Mouse (Mus musculus) MEL (cell line): ENCODE measurements around the gene Tlx1. TPM values are rescaled to one million over a fixed set of nuclear protein-coding genes. Genes with fewer than 3 reads are reported as not detected.

ENCODE experiments used
- DNase-seq: peaks from one replicate; pipeline ENCODE4 v3.0.0; 2011; ENCODE audit warnings: low read depth, low spot score
- H3K27ac ChIP-seq: 2 replicates; pipeline ENCODE4 v1.5.1; 2012; ENCODE audit warnings: low read depth, mild to moderate bottlenecking, control low read depth, low read length, moderate library complexity; ENCODE audit not compliant: control insufficient read depth
- H3K27me3 ChIP-seq, 2 experiments: fragments of 150-350 bp in 1 of 2; sonication (generic) in 1 of 2; 2 replicates each; pipeline ENCODE4 v1.6.1; 2012; ENCODE audit warnings: low read length in 2 of 2, mild to moderate bottlenecking in 2 of 2, improper control_type of control experiment in 1 of 2, moderate library complexity in 1 of 2; ENCODE audit not compliant: insufficient read depth in 2 of 2, control insufficient read depth in 1 of 2
- H3K36me3 ChIP-seq, 2 experiments: 2 replicates each; pipeline ENCODE4 v1.6.1; 2012 to 2014; ENCODE audit warnings: low read length in 2 of 2, improper control_type of control experiment in 1 of 2, inconsistent platforms in 1 of 2, mild to moderate bottlenecking in 1 of 2; ENCODE audit not compliant: insufficient read depth in 2 of 2, control insufficient read depth in 1 of 2
- H3K4me1 ChIP-seq, 2 experiments: fragments of 150-350 bp in 1 of 2; sonication (generic) in 1 of 2; 2 replicates each; pipeline ENCODE4 v1.6.1; 2012; ENCODE audit warnings: low read length in 2 of 2, improper control_type of control experiment in 1 of 2, mild to moderate bottlenecking in 1 of 2; ENCODE audit not compliant: insufficient read depth in 2 of 2, control insufficient read depth in 1 of 2
- H3K4me3 ChIP-seq, 2 experiments: fragments of 150-350 bp in 1 of 2; sonication (generic) in 1 of 2; 2 replicates each; pipeline ENCODE4 v1.5.1; 2012; ENCODE audit warnings: low read depth in 2 of 2, low read length in 2 of 2, mild to moderate bottlenecking in 2 of 2, moderate library complexity in 2 of 2, control low read depth in 1 of 2, improper control_type of control experiment in 1 of 2; ENCODE audit not compliant: control insufficient read depth in 1 of 2, insufficient read depth in 1 of 2
- H3K79me2 ChIP-seq: 2 replicates; pipeline ENCODE4 v1.6.1; 2012; ENCODE audit warnings: mild to moderate bottlenecking, low read length, moderate library complexity; ENCODE audit not compliant: control insufficient read depth, poor library complexity, insufficient read depth
- H3K9ac ChIP-seq: 2 replicates; pipeline ENCODE4 v1.6.1; 2012; ENCODE audit warnings: low read depth, mild to moderate bottlenecking, control low read depth, low read length, moderate library complexity; ENCODE audit not compliant: control insufficient read depth, poor library complexity, severe bottlenecking
- H3K9me3 ChIP-seq: fragments of 150-350 bp; sonication (generic); replicated peaks from 2 replicates; pipeline ENCODE4 v1.6.1; 2012; ENCODE audit warnings: mild to moderate bottlenecking, low read length, improper control_type of control experiment, moderate library complexity; ENCODE audit not compliant: insufficient read depth
- BHLHE40 ChIP-seq: IDR thresholded peaks from 2 replicates; pipeline ENCODE4 v1.6.1; 2012; ENCODE audit warnings: low read depth, mild to moderate bottlenecking, inconsistent platforms, low read length, improper control_type of control experiment, borderline replicate concordance
- CHD1 ChIP-seq: IDR thresholded peaks from 2 replicates; pipeline ENCODE4 v1.6.1; 2012; ENCODE audit warnings: low read depth, mild to moderate bottlenecking, inconsistent platforms, low read length, improper control_type of control experiment
- CTCF ChIP-seq, 3 experiments: IDR thresholded peaks in 2 of 3; conservative IDR thresholded peaks in 1 of 3; 2 replicates each; pipeline ENCODE4 v1.5.1; 2011 to 2012; ENCODE audit warnings: low read length in 3 of 3, low read depth in 2 of 3, mild to moderate bottlenecking in 2 of 3, improper control_type of control experiment in 1 of 3, inconsistent platforms in 1 of 3, mixed read lengths in 1 of 3, moderate library complexity in 1 of 3; ENCODE audit not compliant: control insufficient read depth in 1 of 3, insufficient read depth in 1 of 3, poor library complexity in 1 of 3, severe bottlenecking in 1 of 3
- E2F4 ChIP-seq: IDR thresholded peaks from 2 replicates; pipeline ENCODE4 v1.6.1; 2011; ENCODE audit warnings: low read depth, low read length, improper control_type of control experiment, borderline replicate concordance
- ELF1 ChIP-seq: IDR thresholded peaks from 2 replicates; pipeline ENCODE4 v1.6.1; 2014; ENCODE audit warnings: low read depth, mild to moderate bottlenecking, inconsistent platforms, low read length, improper control_type of control experiment, moderate library complexity
- EP300 ChIP-seq, 2 experiments: IDR thresholded peaks; 2 replicates each; pipeline ENCODE4 v1.6.1; 2011; ENCODE audit warnings: improper control_type of control experiment in 2 of 2, low read length in 2 of 2, low read depth in 1 of 2, mild to moderate bottlenecking in 1 of 2
- ETS1 ChIP-seq: IDR thresholded peaks from 2 replicates; pipeline ENCODE4 v1.6.1; 2012; ENCODE audit warnings: low read depth, mild to moderate bottlenecking, inconsistent platforms, low read length, improper control_type of control experiment, moderate library complexity
- GABPA ChIP-seq: IDR thresholded peaks from 2 replicates; pipeline ENCODE4 v1.6.1; 2012; ENCODE audit warnings: low read depth, mild to moderate bottlenecking, inconsistent platforms, low read length, improper control_type of control experiment, moderate library complexity
- GATA1 ChIP-seq: IDR thresholded peaks from 2 replicates; pipeline ENCODE4 v1.6.1; 2011; ENCODE audit warnings: low read depth, low read length, improper control_type of control experiment
- KAT2A ChIP-seq: conservative IDR thresholded peaks from 2 replicates; pipeline ENCODE4 v1.6.1; 2012; ENCODE audit warnings: low read depth, low read length, improper control_type of control experiment, inconsistent platforms
- MAX ChIP-seq: IDR thresholded peaks from 2 replicates; pipeline ENCODE4 v1.6.1; 2011; ENCODE audit warnings: low read length, improper control_type of control experiment
- MAZ ChIP-seq: IDR thresholded peaks from 2 replicates; pipeline ENCODE4 v1.6.1; 2012; ENCODE audit warnings: low read depth, mild to moderate bottlenecking, inconsistent platforms, low read length, improper control_type of control experiment
- MEF2A ChIP-seq: IDR thresholded peaks from 2 replicates; pipeline ENCODE4 v1.6.1; 2014; ENCODE audit warnings: low read depth, mild to moderate bottlenecking, inconsistent platforms, low read length, improper control_type of control experiment; ENCODE audit not compliant: poor library complexity, insufficient replicate concordance, severe bottlenecking; ENCODE audit errors: extremely low read depth
- MXI1 ChIP-seq: IDR thresholded peaks from 2 replicates; pipeline ENCODE4 v1.6.1; 2011; ENCODE audit warnings: mild to moderate bottlenecking, low read depth, low read length, improper control_type of control experiment
- NELFE ChIP-seq: IDR thresholded peaks from 2 replicates; pipeline ENCODE4 v1.6.1; 2011; ENCODE audit warnings: low read depth, low read length, improper control_type of control experiment
- POLR2A ChIP-seq, 2 experiments: IDR thresholded peaks; 2 replicates each; pipeline ENCODE4 v1.6.1; 2011 to 2012; ENCODE audit warnings: low read length in 2 of 2, mild to moderate bottlenecking in 2 of 2, control low read depth in 1 of 2, improper control_type of control experiment in 1 of 2, low read depth in 1 of 2, moderate library complexity in 1 of 2; ENCODE audit not compliant: control insufficient read depth in 1 of 2, insufficient read depth in 1 of 2, poor library complexity in 1 of 2
- POLR2AphosphoS2 ChIP-seq: IDR thresholded peaks from 2 replicates; pipeline ENCODE4 v1.6.1; 2011; ENCODE audit warnings: low read length, improper control_type of control experiment
- POLR2AphosphoS5 ChIP-seq: IDR thresholded peaks from 2 replicates; pipeline ENCODE4 v1.6.1; 2012; ENCODE audit warnings: low read depth, borderline replicate concordance, mild to moderate bottlenecking, inconsistent platforms, low read length, moderate library complexity, mixed read lengths
- RAD21 ChIP-seq: IDR thresholded peaks from 2 replicates; pipeline ENCODE4 v1.6.1; 2011; ENCODE audit warnings: mild to moderate bottlenecking, low read depth, low read length, improper control_type of control experiment
- RCOR1 ChIP-seq: IDR thresholded peaks from 2 replicates; pipeline ENCODE4 v1.6.1; 2012; ENCODE audit warnings: low read depth, mild to moderate bottlenecking, inconsistent platforms, low read length, improper control_type of control experiment
- TCF12 ChIP-seq: IDR thresholded peaks from 2 replicates; pipeline ENCODE4 v1.6.1; 2014; ENCODE audit warnings: low read depth, mild to moderate bottlenecking, inconsistent platforms, low read length, improper control_type of control experiment, moderate library complexity
- UBTF ChIP-seq: IDR thresholded peaks from 2 replicates; pipeline ENCODE4 v1.6.1; 2012; ENCODE audit warnings: low read depth, mild to moderate bottlenecking, inconsistent platforms, low read length, improper control_type of control experiment, moderate library complexity, borderline replicate concordance; ENCODE audit not compliant: insufficient read depth
- USF1 ChIP-seq: IDR thresholded peaks from 2 replicates; pipeline ENCODE4 v1.6.1; 2014; ENCODE audit warnings: low read depth, mild to moderate bottlenecking, inconsistent platforms, low read length, improper control_type of control experiment, moderate library complexity
- USF2 ChIP-seq, 2 experiments: IDR thresholded peaks; 2 replicates each; pipeline ENCODE4 v1.6.1; 2011 to 2012; ENCODE audit warnings: improper control_type of control experiment in 2 of 2, low read length in 2 of 2, borderline replicate concordance in 1 of 2, inconsistent platforms in 1 of 2, low read depth in 1 of 2, mild to moderate bottlenecking in 1 of 2; ENCODE audit not compliant: insufficient read depth in 1 of 2
- ZMIZ1 ChIP-seq: IDR thresholded peaks from 2 replicates; pipeline ENCODE4 v1.6.1; 2012; ENCODE audit warnings: low read depth, mild to moderate bottlenecking, inconsistent platforms, low read length, improper control_type of control experiment, moderate library complexity
- polyA plus RNA-seq, 2 experiments: library from polyadenylated mRNA; stranded (reverse) in 1 of 2; unstranded in 1 of 2; fragments of >175 nt in 1 of 2; fragments of >200 nt in 1 of 2; gene quantifications; 2 replicates each; pipeline versions ENCODE4 v1.2.1 to v1.2.4; 2012; ENCODE audit warnings: low replicate concordance in 2 of 2, low read depth in 1 of 2; ENCODE audit not compliant: insufficient read length in 2 of 2, insufficient read depth in 1 of 2, missing spikeins in 1 of 2
- total RNA-seq: library from RNA; depleted of rRNA; stranded (reverse); fragments of 300-350 nt; gene quantifications from 2 replicates; pipeline ENCODE4 v1.2.3, GENCODE M21; 2012; rRNA removed

Tlx1 gene
- total RNA-seq (not detected in 2 replicates), polyA plus RNA-seq (not detected)

DNA sequence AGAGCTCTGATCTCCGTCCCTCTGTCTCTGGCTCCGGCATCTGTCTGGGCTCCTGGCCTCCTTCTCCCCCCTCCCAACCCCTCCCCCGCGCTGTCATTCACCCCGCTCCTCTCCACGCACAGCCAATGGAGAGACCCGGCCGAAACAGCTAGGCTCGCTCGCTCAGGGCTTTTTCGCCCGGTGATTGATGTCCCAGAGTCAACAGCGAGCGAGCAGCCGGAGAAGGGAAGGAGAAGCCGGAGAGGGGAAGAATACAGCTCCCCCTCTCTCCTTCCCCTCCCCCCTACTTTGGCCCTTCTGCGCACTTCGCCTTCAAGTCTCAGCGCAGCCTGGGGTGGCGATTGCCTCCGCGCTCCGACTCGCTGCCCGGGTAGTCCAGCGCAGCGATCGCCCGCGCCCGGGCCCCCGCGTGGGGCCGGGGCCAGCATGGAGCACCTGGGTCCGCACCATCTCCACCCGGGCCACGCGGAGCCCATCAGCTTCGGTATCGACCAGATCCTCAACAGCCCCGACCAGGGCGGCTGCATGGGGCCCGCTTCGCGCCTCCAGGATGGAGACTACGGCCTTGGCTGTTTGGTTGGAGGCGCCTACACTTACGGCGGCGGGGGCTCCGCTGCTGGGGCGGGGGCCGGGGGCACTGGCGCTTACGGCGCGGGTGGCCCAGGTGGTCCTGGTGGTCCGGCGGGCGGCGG lies at the start of gene Tlx1:
TSS of gene Tlx1 (plus strand) at position 191 of the 692 bp plus-strand sequence.
- TF ChIP-seq ETS1 = no peak
- no peak for TF ChIP-seq MXI1
- no peak for TF ChIP-seq POLR2A (IDR thresholded peaks at IDR 0.05; ENCODE audit: control insufficient read depth in 1 of 2, insufficient read depth in 1 of 2, low read depth in 1 of 2, low read length in 2 of 2, poor library complexity in 1 of 2)
- no peak for TF ChIP-seq ELF1
- TF ChIP-seq POLR2AphosphoS2 = no peak
- TF ChIP-seq KAT2A = no peak
- TF ChIP-seq GATA1 = no peak
- no peak for TF ChIP-seq TCF12
- TF ChIP-seq MAZ = no peak
- no peak for TF ChIP-seq CTCF (IDR thresholded peaks at IDR 0.05 in 2 of 3, conservative IDR thresholded peaks at IDR 0.05 in 1 of 3; ENCODE audit: control insufficient read depth in 1 of 3, insufficient read depth in 1 of 3, low read depth in 2 of 3, low read length in 3 of 3, poor library complexity in 1 of 3, severe bottlenecking in 1 of 3)
- no peak for TF ChIP-seq NELFE
- no peak for TF ChIP-seq EP300 (IDR thresholded peaks at IDR 0.05; ENCODE audit: low read depth in 1 of 2, low read length in 2 of 2)
- TF ChIP-seq RCOR1 = no peak
- no peak for TF ChIP-seq USF2 (IDR thresholded peaks at IDR 0.05; ENCODE audit: borderline replicate concordance in 1 of 2, insufficient read depth in 1 of 2, low read depth in 1 of 2, low read length in 2 of 2)
- TF ChIP-seq E2F4 = no peak
- TF ChIP-seq ZMIZ1 = no peak
- TF ChIP-seq CHD1 = no peak
- no peak for TF ChIP-seq RAD21
- no peak for TF ChIP-seq BHLHE40
- TF ChIP-seq MAX = no peak
- TF ChIP-seq, all 39 proteins: peak for 0
- H3K9ac ChIP-seq = no peak within 1 kb of the TSS
- DNase-seq = no peak
- H3K4me3 ChIP-seq = no peak within 1 kb of the TSS
- H3K9me3 ChIP-seq = no peaks in the 10 kb centered on the region
- no peaks in the 10 kb centered on the region for H3K4me1 ChIP-seq
- H3K79me2 ChIP-seq = no peaks in the 10 kb centered on the region
- H3K27me3 ChIP-seq = peaks cover 3 to 6% of the 10 kb centered on the region in 2 experiments; a peak in 2 of 4 replicates
- H3K27ac ChIP-seq = no peak within 1 kb of the TSS
- no peaks in the 10 kb centered on the region for H3K36me3 ChIP-seq

DNA sequence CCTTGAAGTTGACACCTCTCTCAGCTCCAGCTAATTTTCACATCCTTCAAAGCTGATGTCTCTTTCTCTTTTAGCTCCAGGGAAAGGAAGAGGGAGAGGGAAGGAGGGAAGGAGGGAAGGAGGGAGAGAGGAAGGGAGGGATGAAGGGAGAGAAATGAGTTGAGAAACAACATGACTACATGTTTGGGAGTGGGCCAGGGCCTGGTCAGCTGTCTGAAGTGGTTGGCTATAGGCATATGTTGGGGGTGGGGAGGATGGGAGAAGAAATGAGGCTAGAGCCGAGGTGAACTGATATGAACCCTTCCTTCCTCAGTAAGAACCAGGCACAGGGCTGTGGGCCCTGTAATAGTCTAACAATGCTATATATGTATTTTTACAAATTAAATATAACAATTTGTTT lies 44.9 kb upstream of the Tlx1 start:
- H3K9me3 ChIP-seq = no peaks in the 10 kb centered on the region
- no peak overlapping the region for H3K4me3 ChIP-seq
- no peak overlapping the region for H3K9ac ChIP-seq
- no peaks in the 10 kb centered on the region for H3K36me3 ChIP-seq
- H3K79me2 ChIP-seq = no peaks in the 10 kb centered on the region
- peaks cover 5 to 11% of the 10 kb centered on the region in 2 experiments; a peak in 3 of 4 replicates for H3K27me3 ChIP-seq
- DNase-seq = no peak
- H3K27ac ChIP-seq = no peak overlapping the region
- no peaks in the 10 kb centered on the region for H3K4me1 ChIP-seq
- no peak for TF ChIP-seq EP300 (IDR thresholded peaks at IDR 0.05; ENCODE audit: low read depth in 1 of 2, low read length in 2 of 2)
- no peak for TF ChIP-seq MEF2A
- TF ChIP-seq CHD1 = no peak
- TF ChIP-seq ETS1 = no peak
- TF ChIP-seq UBTF = no peak
- TF ChIP-seq USF1 = no peak
- no peak for TF ChIP-seq GABPA
- no peak for TF ChIP-seq POLR2AphosphoS5
- no peak for TF ChIP-seq TCF12
- TF ChIP-seq, all 39 proteins: peak for 0
